Mouse (Mus musculus) fat pad, adult 2 months (tissue): ENCODE measurements around the gene Rere.

Experiments
- DNase-seq: peaks from one replicate; pipeline ENCODE4 v3.0.0-alpha.2; 2011; ENCODE audit warnings: low read depth, low spot score; ENCODE audit errors: extremely low read depth

The Rere gene

GRCm38 (mm10) chr4:150420576-150421263, 139.3 kb downstream of the Rere start:
- no peak for DNase-seq

DNA sequence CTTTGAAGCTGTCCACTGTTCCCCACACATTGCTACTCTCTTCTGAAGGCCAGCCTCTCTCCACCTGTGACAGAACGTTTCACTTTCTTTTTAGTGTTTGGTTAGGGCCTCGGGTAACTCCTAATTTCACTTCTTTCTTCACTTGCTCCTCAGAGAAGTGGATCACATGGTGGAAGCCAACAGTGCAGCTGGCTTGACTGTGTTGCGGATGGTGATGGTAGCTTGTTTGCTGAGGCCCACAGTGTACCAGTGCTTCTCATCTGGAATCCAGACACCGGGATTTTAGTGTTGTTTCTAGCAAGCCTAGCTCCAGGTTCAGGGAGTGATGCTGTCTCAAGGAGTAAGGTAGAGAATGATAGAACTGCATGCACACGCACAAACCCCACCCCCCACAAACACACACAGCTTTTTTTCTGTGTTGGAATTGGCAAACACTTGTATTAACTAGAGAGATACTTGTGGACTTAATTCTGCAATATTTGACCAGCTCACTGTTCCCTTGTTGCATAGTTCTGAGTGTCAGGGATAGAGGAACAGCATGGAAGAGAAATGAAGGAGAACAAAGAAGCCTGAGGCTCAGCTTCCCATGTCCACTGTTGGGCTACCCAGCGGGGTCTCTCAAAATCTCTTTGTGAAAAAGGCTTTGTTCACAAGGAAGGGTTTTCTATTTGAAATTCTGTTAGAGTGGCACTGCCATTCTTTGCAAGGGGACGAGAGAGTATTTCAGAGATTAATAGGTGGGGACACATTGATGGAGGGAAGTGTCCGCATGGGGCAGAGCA, 144.8 kb downstream of the Rere start:
- no peak for DNase-seq

DNA sequence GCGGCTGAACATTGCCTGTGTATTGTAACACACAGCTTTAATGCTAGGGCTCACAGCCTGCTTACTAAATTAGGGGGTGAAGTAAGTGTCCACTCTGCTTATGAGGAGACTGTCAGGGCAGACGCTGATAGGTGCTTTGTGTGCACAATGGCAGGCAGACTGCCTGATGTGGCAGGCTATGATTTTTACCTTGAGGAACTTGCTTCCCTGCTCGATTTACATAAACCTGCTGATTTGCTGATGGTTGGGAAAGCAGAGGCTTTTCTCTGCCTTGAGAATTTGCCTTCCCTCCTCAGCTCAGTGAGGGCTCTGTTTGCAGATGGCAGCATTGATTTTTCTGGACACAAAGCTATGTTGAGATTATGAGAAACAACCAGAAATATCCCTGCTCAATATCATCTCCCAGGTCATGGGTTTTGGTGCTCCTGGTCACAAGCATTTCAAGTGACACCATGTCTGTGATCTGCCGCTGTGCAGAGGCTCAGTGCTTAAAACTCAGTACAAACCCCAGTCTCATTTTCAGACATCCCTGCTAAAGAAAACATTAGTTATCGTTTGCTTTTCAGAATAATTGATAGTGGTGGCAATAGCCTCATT, 145.5 kb downstream of the Rere start:
- DNase-seq, result no peak

DNA sequence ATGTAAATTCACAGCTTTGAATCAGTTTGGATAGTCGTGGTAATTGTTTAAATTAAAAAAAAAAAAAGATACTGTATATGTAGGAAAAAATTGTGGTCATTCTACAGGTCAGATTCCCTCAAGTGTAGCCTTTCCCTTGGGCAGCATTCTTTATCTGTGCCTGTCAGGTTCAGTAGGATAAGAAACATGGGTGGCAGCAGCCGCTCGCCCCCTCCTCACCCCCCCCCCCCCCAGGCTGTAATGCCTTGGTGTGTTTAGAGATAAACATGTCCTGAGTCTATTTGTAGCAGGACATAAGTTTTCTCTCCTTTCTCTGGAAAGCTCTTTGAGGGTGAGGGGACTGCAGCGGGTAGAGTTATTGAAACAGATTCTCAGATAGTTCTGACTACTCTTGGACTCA, 147.3 kb downstream of the Rere start:
- DNase-seq, result no peak

- DNase-seq, result no peak
Observed at GRCm38 (mm10) chr4:150433827-150434574, 152.6 kb downstream of the Rere start.

GRCm38 (mm10) chr4:150435590-150435989, 154.1 kb downstream of the Rere start:
- no peak for DNase-seq

DNA sequence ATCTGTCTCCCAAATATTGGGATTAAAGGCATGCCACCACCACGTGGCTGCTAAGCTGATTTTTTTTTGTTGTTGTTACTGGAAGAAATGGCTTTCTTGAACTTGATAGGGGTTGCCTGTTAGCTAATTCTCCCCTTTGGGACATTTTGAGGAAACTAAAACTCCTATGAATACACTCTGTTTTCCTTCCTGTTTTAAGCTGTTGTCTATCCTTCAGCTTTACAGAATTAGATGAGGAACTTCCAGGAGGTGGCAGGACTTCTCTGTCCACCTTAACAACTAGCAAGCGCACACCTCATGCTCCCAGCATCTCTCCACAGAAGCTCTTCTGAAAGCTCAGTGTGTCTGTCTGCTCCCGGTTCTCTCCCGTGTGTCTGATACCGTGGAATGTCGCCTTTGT, 157.2 kb downstream of the Rere start:
- DNase-seq, result no peak

DNA sequence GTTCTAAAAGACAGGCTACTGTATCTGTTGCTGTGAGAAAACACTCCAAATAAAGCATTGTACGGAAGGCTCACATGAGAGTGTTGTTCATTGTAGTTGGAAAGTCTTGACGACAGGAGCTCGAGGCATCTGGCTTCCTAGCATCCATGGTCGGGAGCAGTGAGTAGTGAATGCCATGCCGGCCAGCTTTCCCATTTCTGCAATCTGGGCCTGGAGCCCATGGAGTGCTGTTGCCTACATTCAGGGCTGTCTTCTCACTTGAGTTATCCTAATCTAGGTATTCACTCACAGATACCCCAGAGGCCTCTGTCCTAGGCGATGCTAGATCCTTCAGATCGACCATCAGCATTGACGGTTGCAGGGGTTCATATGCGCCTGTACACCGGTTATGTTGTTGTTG, 160.5 kb downstream of the Rere start:
- DNase-seq, result no peak

GRCm38 (mm10) chr4:150444068-150444467, 162.6 kb downstream of the Rere start:
- no peak for DNase-seq

- DNase-seq, result no peak
Observed at GRCm38 (mm10) chr4:150446617-150447016, 165.2 kb downstream of the Rere start.

DNA sequence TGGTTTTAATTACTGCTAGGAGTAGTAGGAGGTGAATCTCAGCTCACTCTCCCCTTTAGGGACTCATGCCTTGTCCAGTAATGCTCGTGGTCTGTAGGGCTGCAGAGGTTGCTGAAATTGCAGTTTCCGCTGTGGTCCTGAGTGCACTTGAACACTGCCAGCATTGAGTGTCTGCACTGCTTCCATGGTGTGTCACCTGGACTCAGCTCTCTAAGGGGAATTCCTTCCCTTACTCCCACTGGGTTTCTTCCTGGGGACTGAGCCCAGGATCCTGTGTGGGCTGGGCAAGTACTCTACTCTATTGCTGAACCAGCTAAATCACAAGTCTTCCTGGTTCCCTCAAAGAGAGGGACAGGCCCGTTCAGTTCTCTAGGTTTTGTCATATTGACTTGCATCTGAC, 166.1 kb downstream of the Rere start:
- DNase-seq, result no peak

DNA sequence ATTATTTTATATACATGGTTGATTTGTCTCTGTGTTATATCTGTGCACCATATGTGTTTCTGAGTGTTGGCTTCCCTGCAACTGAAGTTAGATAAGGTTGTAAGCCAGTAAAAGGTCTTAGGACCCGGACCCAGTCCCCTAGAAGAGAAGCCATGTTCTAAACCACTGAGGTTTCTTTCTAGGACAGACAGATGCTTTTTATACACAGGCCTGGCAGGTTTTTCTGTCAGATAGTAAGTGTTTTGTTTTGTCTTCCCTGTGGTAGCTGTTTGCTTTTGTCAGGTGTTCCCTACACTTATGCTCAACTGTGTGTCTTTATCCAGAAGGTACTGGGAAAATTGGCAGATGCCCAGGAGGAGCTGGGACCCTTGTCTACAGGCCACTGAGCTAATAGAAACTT, 167.0 kb downstream of the Rere start:
- DNase-seq, result no peak

DNA sequence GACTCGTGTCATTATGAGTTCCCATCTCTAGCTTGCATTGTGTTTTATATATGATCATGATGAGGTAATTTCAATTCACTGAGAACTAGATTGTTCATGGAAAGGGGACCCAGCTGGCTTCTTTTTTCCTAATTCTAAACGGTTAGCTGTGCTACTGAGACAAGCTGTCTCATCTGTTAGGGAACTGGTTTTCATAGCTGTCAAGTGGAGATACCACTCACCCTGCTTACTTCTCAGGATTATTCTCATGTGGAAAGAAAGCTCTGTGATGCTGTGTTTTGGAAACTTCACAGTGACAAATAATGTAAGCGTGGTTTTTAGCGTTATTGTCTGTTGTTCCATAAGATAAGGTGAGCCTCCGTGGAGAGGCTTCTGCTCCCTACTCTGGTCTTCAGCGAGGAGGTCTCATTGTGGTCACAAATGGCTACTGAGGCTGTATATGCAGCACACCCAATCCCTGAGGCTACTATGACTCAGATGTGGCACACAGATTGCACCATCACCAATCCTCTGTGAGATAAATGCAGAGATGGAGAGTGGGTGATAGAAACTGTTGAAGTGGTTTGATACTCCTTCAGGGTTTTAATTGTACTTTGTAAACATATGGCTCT, 168.7 kb downstream of the Rere start:
- no peak for DNase-seq

DNA sequence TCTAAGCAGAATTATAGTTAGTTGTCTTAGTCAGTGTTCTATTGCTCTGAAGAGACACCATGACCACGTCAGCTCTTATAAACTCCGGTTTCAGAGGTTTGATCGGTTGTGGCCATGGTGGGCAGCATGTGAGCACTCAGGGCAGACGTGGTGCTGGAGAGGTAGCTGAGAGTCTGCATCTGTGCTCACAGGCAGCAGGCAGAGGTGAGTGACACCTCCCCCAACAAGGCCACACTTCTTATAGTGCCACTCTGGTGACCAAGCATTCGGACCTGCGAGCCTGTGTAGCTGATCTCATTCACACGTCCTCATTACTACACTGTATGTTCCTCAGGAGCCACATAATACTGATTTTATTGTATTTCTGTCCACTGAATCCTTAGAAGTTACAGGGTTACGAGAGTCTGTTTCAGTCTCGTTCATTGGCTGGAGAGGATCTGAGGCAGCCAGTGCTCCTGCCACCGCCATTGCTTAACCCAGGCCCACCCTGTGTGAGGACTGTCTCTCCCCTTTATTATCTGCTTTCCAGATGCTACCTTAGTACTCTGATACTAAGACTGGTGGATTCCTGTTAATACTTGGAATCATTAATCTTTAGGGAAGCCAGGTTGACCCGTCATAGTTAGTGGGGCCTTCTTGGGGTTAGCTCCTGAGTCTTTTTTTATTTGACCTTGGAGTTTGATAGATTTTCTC, 170.9 kb downstream of the Rere start:
- no peak for DNase-seq

GRCm38 (mm10) chr4:150454571-150455306, 173.3 kb downstream of the Rere start:
- no peak for DNase-seq

- DNase-seq, result no peak
Observed at GRCm38 (mm10) chr4:150455750-150456149, 174.3 kb downstream of the Rere start.

DNA sequence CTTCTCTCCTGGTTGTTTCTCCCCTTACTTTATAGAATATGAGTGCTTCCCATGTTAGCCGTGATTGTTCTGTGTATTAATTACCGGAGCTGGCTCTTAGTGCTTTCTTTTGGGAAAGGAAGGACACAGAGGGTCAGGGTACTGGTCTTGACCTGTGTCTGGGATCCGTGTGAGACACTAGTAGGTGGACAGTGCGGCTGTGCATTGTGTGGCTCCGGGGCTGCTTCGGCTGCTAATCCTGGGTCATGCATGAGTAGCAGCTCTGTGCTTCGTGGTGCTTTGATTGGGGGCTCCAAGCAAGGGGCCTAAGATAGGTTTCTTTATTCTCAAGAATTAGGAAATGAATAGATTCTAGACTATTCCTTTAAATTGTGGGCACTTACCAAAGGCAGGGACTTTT, 175.0 kb downstream of the Rere start:
- no peak for DNase-seq

DNA sequence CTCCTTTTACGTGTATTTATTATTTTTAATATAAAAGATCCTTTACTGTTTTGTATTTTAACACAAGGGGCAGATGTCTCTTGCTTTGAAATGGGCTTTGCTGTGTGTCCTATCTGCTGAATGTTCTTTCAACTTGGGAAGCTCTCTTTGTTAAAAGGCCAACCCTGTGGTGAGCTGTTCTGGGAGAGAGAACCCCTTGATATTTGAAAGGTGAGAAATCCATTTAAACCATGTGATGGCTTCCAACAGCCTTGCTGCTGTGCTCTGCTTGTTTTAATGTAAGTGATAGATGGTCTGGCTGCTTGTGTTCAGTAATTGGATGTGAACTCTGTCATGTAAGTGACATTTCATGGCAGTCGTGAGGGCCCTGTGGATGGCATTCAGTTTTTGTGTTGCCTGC, 175.4 kb downstream of the Rere start:
- DNase-seq, result no peak

DNA sequence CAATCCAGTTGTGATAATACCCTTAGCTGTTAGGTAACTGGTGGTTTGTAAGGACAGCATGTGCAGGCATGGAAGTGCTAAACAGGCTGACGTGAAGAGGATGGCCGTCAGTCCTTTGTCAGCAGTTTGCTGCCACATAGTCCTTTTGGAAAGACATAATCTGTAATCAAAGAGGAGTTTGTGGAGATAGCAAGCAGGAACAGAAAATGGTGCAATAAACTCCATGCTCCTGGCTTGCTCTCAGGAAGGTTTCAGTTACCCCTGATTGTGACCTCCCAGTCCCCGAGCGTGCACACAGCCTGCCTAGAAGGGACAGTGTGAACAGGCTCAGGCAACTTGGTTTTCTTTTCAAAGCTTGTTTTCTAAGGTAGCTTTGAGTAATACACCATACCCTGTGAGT, 175.9 kb downstream of the Rere start:
- no peak for DNase-seq

GRCm38 (mm10) chr4:150457771-150458170, 176.3 kb downstream of the Rere start:
- no peak for DNase-seq
